Mouse (Mus musculus) left cerebral cortex, postnatal 25 days (tissue): ENCODE data around the gene Ntm. TPM values are rescaled to one million over a fixed set of nuclear protein-coding genes. Genes with fewer than 3 reads are reported as not detected.

ENCODE experiments used
- DNase-seq, 2 experiments: peaks; one replicate each; pipeline ENCODE4 v3.0.0; 2022; ENCODE audit warnings: low spot score in 2 of 2, mixed read lengths in 1 of 2
- intact Hi-C: fragments of 180-260 bp; cut with DNase I; formaldehyde crosslinking; loops from one replicate; pipeline ENCODE4 v1.15.1; 2025
- total RNA-seq, 2 experiments: library from RNA; stranded (reverse); gene quantifications; 2 replicates each; pipeline ENCODE4 v1.2.3; 2021

Ntm gene
- total RNA-seq, 2 experiments from 2014 or later, result 288 to 306 TPM

DNA sequence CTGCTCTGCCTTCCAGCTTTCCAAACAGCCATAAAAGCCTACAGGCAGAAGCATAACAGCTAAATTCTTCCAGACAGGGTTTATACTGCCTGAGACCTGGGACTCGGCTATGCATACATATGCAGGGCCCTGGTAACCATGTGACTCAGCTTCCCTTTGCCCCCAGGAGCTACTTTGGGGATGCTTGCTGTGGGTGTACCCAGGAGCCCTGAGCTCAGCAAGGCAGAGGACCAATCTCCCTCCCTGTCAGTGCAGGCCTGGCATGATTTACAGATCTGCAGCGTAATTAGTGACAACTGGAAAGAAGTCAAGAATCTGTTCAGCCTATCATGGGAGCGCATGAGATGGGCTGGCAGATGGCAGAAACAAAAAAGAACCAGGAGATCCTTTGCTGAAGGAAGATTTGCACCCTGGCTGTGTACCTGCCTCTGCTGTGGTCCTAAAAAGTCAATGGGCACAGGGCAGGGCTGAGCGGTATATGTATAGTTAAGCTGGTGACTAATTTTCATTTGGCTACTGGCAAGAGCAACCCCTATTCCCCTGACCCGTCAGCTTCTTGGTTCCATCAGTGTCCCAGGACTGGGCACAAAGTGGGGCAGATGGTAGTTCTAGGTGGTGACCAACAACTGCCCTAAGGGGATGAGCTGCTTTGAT, 886.9 kb downstream of the Ntm start:
- peak; percentile 41 to 60 for DNase-seq
- intact Hi-C loops, result no loop called here

DNA sequence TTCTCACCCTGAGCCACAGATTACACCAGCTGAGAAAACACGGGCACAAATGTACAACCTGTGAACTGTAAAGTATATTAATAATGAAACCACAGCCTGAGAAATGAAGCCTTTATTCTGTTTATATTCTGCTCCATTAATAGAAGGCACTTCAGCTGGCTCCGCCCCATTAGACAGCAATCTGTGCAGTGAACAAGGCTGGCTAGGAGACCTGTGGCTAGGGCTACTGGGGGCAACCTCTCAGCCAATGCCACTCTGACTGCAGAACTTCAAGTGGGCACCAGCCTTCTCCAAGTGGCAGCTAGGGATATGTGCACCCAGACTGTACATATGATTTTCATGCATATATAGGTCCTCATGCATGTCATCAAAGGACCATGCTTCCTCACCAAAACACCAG, 887.7 kb downstream of the Ntm start:
- intact Hi-C loops, result no loop called here
- DNase-seq, result no peak

DNA sequence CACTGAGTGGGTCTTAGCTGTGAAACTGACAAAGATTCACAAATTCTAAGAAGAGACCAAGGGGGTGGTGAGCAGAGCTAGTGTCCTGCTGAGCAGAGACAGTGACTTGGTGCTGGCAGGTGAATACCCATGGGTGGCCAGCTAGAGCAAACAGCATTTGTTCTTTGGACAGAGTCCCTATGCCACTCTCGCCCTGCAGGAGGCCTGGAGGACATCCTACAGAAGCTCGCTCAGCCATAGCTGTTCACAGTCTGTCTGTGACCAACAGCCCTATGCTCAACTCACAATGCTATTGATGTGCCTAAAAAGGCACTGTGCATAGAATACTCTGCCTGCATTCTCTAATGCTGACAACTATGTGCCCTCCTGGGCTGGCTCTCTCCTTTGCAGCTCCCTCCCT, 888.4 kb downstream of the Ntm start:
- DNase-seq, result no peak
- intact Hi-C loops, result no loop called here

DNA sequence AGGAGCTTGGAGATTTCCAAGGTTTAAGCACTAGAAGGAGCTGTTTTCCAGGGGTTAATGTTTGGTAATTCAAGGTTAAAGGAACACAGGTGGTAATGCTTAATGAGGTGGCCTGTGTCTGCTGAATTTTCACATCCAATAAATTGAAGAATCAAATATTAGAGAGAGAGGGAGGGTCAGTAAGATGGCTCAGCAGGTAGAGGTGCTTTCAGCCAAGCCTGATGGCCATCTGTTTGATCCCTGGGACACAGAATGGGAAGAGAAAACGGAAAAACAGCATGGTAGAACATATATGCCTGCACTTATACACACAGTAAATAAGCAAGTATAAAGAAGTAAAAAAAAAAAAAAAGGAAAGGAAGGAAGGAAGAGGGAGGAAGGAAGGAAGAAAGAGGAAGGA, 890.9 kb downstream of the Ntm start:
- intact Hi-C loops, result no loop called here
- DNase-seq, result no peak

DNA sequence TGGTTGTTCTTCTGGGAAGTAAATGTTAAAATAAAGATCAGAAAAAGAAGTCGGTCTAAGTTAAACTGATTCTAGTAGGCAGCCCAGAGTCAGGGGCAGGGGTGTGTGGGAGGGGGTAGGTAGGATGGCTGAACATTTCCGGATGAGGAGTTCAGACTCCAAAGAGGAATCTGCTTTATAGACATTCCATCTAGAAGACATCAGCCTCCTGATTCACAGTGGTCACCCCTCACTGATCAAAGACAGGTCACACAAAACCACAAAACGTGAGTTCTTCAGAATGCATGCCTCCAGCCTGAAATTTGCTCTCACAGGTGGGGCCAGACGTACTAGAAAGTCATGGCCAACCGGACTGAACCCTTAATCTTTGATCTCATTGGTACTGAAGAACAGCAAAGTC, 895.4 kb downstream of the Ntm start:
- intact Hi-C loops, result no loop called here

DNA sequence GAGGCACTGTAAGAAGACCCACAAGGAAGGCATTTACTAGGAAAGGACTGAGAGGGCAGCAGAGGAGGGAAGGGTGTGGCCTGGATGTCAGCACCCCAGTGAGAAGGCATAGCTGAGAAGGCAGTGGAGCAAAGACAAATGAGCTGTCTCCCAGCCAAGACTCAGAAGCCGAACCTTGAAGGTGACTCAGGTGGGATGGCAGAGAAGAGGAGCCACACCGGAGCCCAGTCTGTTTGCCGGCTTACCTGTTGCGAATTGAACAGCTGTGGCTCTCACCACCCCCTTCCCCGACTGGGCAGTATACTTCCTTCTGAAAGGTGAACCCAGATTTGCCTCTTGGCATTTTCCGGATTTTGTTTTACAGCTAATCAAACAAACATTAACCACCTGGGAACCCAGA, 902.6 kb downstream of the Ntm start:
- intact Hi-C loops, result no loop called here
- no peak for DNase-seq

More for the DNA sequence above, 895.4 kb downstream of the Ntm start:
- no peak for DNase-seq

DNA sequence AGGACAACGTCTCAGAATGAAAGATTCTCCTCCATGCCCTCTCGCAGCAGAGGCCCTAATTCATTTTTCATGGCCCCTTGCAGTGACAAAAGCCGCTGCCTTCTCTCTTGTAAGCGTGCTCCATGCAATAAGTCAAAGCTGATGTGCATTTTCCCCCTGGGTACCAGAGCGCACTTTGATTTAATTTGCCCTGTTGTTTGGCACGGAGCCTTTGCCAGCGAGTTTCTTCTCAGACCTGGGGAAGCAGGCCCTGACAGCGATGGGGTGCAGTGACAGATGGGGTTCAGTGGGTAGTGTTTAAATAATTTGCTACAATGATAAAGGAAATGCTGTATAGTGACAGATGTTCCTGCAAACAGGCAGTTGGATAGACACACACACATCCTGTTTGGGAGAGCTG, 904.1 kb downstream of the Ntm start:
- no peak for DNase-seq
- intact Hi-C loops, result no loop called here

DNA sequence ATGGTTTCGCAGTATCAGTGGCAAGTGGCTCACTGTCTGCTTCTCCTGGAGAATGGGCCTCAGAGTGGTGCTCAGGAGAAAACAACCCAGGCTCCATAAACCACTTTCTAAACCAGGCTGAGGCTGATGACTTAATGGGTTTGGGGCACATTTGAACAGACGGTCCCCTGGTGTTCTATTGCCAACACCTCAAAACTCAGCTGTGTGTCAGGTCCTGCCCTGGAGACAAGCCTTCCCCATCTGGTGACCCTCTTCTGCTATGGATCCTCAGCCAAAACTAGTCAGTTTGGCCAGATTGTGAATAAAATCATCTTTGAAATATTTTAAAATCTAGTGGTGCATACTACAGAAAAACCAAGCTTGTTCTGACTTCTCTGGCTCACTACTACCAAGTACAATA, 907.3 kb downstream of the Ntm start:
- intact Hi-C loops, result no loop called here
- DNase-seq, result no peak

DNA sequence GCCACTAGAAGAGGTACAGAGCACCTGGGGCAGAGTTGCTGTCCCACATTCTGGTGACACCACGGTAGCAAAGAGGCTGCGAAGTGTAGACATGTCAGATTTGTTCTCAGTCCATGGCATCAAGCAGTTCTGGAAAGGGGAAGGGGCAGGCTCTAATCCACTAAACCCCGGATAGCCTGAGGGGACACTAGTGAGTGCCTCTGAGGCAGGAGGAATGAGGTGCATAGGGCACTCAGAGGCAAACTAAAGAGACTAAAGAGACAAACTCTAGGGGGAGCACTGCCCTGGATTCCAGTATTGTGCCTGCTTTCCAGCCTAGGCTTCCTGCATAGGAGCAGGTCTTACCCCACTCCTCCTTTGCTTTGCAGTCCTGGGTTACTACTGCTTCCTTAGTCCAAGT, 926.5 kb downstream of the Ntm start:
- intact Hi-C loops, result no loop called here
- no peak for DNase-seq

DNA sequence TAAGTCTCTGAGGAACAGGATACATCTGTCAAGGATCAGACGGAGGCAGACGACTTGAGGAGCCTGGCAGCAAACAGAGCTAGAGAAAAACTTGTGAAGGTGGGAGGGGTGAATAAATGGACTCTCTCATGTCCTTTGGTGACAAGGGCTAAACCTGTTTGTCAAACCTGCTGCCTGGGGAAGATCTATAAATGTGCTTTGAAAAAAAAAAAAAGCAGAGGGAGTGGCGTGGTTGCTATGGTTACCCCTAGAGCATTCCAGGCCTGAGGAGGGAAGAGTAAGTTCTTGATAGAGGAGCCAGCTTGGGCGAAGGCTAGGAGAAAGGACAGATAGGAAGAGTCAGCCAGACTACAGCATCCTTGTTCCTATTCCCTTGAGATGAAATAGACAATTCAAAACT, 926.9 kb downstream of the Ntm start:
- intact Hi-C loops, result no loop called here

DNA sequence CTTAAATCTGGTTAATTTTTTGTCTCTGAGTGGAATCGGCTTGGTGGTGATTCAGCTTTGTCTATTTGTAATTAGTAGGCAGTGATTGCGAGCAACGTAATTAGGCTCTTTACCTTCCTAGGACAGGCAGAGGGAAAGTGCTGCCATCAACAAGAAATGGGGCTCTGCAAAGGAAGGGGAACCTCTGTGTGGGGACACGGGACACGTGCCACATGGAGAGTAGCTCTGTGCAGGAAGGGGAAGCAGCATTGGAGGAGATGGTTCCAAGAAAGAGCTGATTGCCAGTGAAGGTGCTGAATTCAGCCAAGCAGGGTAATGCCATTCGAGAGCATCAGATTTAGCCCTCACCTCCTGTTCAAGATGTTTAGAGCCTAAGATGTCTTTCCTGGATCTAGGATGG, 936.5 kb downstream of the Ntm start:
- DNase-seq, result peak in 1 of 2 experiments; percentile 60
- intact Hi-C loops, result no loop called here

More for the DNA sequence above, 926.9 kb downstream of the Ntm start:
- peak in 1 of 2 experiments; percentile 59 for DNase-seq

DNA sequence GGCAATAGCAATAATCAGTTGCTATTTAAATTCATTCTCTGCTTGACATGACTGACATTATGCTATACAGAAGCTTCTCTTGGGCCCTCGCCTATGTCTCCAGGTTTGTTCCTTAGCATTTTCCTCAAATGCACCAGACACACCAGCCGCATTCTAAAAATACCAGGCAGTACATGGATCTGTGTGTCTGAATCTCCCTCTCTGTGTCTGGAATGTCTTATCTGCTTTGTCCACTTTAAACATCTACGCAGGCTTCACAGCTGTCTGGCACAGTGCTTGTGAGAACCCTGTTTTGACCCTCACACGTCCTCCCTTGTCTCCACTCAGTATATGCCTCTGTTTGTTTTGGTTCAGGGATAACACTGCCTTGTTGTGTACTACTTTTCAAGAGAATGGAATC, 937.3 kb downstream of the Ntm start:
- intact Hi-C loops, result no loop called here
- DNase-seq, result peak in 1 of 2 experiments; percentile 50

DNA sequence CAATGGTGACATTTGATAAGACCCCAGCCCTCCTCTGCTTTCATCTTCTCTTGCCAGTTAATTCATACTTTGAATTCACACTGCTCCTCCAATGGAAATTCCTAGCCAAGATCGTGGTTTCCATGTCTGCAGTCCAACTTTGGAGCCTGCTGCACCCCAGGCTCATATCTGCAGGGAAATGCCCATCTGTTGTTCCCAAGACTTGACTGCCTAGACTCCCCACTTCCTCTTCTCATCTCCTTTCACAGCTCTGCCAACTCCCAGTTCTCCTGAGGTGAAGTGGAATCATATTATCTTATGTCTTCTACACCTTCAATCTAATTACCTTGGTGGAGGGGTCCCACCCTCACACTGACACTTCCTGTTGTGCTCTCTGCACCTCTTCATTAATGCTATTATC, 937.8 kb downstream of the Ntm start:
- DNase-seq, result peak in 1 of 2 experiments; percentile 42
- intact Hi-C loops, result no loop called here

DNA sequence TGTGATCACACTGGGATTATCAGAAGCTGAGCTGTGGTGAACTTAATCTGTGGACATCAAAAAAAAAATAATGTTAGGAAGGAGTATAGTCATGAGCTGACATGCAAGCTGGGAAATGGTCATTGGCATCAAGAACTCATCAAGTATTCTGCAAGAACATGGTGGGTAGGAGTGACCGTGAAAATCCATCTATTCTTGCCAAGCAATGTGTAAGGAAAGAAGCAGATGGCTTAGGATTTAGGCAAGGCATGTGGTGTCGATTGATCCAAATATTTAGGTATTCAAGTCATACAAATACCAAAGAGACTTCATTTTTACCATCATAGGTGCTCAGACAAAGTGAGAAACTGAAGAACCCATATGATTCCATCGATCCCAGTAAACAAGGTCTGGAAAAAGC, 946.1 kb downstream of the Ntm start:
- intact Hi-C loops, result no loop called here
- DNase-seq, result peak in 1 of 2 experiments; percentile 68

DNA sequence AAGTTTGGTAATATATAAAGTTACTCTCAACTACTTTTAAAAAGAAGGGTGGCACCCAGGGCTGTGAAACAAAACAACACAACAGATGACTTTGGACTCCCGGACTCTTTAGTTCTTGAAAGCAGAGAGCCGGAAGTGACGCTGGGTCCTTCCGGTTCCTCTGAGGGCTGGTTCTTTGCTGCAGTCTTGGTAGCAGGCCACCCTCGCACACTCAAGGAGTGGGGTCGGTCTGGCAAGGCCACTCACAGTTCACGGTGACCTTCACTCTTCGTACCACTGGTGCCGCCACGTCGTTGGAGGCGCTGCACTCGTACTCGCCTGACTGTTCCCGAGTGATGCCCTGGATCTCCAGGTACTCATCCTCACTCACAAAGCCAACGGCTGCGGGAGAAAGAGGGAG, 949.1 kb downstream of the Ntm start:
- intact Hi-C loops, result no loop called here
- DNase-seq, result no peak

DNA sequence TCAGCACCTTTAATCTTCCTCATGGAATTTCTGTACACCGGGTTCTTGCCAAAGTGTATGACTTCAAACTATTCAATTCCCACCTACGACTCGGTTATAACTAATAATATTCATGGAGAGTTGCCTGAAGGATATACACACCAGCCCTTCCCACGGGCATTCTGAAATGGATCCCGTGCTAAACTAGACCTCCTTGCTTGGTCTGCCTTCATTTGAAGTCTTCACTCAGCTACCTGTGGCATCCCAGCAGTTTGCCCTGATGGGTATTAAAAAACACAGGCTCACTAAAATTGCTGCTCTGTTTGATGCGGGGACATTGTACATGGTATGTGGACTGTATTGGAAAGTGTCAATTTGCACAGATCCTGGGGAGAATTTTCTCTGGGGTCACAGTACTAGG, 950.4 kb downstream of the Ntm start:
- DNase-seq, result no peak
- intact Hi-C loops, result no loop called here

DNA sequence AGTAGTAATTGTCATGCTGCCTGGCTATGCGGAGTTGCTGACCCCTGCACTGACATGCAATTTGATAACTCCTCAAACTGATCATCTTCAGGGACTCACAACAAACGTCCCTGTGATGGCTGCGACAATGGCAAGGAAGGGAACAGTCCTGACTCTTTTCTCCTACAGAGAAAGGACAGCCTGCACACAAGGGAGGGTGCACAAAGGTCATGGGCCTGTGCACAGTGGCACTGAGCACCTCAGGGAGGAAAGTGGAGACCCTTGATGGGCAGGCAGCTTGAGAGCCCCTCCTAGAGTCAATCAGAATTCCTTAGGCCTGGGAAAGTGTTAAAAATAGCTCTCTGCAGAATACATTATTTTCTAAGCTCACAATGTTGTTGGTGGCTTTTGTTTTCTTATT, 951.5 kb downstream of the Ntm start:
- intact Hi-C loops, result no loop called here
- DNase-seq, result no peak

DNA sequence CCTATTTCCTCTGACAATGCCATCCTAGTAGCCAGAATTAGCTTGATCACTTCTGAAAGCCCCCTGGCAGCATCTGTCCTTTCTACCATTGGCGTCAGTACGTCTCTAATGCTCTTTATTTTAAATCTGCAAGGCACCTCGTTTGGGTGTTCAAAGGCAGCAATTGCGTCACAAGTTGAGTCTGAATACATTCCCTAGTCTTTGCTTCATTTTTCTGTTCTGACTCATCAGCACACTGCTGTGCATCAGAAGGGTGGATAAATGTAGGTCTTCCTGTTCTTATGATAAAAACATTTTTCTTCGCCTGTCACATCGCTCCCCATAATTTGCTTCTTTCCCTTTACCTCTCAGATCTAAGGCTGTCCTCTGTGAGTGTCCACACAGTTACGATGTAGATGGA, 958.4 kb downstream of the Ntm start:
- intact Hi-C loops, result no loop called here
- peak; percentile 25 to 92 for DNase-seq

DNA sequence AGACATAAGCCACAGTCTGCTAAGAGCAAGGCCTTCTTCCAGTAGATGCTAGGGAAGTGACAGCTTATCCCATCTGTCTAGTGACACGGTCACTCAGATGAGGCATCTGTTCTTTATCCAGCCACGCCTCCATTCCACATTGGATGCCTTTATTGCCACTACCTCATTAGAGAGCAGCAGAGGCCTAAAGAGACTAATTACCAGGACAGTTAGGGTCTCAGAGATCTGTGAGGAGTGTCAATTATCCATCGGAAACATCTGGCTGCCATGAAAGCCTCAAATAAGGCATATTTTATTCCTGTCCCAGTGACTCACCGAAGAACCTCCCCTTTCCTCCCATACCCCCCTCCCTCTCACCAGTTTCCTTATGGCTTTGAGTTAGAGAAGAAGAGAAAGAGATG, 963.0 kb downstream of the Ntm start:
- intact Hi-C loops, result no loop called here

DNA sequence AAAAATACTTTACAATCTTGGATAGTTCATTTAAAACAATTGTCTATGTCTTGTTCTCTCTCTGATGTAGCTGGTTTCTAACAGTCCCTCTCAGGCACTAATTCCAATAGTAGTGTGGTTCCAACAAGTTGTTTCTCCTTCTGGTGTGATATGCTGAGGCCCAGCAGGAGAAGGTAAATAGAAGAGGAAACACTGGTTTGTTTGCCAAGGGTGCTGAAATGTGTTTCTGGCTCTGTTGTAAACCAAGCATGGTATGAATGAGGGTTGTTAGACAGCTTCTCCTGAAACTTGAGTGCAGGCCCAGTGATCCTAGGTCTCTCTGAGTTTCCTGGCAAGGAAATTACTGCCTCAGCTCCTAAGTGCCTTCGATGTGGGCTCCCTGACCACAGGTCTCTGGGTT, 985.7 kb downstream of the Ntm start:
- intact Hi-C loops, result no loop called here
- no peak for DNase-seq

More for the DNA sequence above, 963.0 kb downstream of the Ntm start:
- DNase-seq, result peak in 1 of 2 experiments; percentile 37

DNA sequence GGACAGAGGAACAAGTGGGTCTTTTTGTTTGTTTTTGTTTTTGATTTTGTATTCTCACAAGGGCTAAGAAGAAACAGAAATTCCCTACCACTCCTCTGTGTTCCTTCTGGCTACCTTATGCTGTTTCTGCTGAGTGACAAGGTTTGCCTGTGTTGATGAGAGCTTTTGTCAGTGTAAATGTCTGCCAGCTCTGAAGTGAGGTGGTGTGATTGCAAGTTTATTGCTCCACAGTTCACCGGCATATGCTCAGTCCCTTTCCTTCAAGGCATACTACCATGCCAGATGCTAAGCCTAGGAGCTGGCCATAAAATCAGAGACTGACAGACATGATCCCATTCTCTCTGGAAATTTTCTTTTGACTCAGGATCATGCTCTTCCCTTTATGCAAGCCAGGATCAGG, 993.5 kb downstream of the Ntm start:
- intact Hi-C loops, result no loop called here
- DNase-seq, result no peak
